Mouse (Mus musculus) layer of hippocampus, adult 11-12 months (tissue): ENCODE results near the gene Zswim2.
"Not testable (repeated sequence)": the region's sequence is repeated elsewhere in the genome, so short reads cannot be mapped to it uniquely, and the experiment has no call there.

ENCODE experiments used
- DNase-seq: peaks from one replicate; pipeline ENCODE4 v3.0.0; 2022; ENCODE audit warnings: low spot score

Gene Zswim2

DNA sequence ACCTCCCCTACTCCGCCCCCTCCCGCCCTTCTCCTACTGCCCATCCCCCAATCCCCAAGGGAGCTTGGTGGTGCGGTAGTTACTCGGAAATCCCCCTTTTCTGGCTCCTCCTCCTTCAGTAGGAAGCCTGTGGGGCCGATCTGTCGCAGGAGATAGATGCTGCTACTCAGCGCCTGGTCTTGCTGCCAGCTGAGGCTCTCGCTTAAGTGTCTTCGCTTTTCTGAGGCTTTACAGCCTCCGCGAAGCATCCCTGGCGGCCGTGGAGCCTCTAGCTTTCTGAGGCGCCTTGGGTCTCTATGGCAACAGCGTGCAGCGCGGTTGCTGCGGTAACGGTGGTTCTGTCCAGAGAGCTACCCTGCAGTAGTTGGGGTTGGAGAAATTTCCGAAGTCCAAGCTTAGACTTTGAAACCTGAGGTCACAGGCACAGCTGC lies at the start of gene Zswim2:
Gene Zswim2, minus strand, starts transcription at position 298 of the 431 bp plus-strand sequence.
- DNase-seq = peak; percentile 87

DNA sequence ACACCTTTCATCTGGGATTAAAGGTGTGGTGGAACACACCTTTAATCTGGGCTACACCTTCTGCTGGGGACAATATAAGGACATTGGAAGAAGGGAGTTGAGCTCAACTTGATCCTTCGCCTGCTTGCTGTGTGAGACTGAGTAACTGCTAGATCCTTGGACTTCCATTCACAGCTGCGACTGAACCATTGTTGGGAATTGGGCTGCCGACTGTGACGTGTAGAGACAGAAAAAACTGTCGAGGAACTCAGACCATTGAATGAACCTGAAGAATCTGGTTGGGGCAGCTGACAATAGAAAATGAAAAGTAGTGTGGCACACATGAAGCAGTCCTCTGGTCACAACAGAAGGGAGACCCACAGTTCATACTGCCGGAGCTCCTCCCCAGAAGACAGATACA lies 49.2 kb upstream of the Zswim2 start, which contains the start of gene Gm13691:
Gene Gm13691, plus strand, starts transcription at position 301 of the 400 bp plus-strand sequence.
- DNase-seq = not testable (repeated sequence)

DNA sequence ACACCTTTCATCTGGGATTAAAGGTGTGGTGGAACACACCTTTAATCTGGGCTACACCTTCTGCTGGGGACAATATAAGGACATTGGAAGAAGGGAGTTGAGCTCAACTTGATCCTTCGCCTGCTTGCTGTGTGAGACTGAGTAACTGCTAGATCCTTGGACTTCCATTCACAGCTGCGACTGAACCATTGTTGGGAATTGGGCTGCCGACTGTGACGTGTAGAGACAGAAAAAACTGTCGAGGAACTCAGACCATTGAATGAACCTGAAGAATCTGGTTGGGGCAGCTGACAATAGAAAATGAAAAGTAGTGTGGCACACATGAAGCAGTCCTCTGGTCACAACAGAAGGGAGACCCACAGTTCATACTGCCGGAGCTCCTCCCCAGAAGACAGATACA lies 43.4 kb upstream of the Zswim2 start, which contains the start of gene Gm13697:
Gene Gm13697, plus strand, starts transcription at position 301 of the 400 bp plus-strand sequence.
- DNase-seq = not testable (repeated sequence)

DNA sequence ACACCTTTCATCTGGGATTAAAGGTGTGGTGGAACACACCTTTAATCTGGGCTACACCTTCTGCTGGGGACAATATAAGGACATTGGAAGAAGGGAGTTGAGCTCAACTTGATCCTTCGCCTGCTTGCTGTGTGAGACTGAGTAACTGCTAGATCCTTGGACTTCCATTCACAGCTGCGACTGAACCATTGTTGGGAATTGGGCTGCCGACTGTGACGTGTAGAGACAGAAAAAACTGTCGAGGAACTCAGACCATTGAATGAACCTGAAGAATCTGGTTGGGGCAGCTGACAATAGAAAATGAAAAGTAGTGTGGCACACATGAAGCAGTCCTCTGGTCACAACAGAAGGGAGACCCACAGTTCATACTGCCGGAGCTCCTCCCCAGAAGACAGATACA lies 37.6 kb upstream of the Zswim2 start, which contains the start of gene Gm13694:
Gene Gm13694, plus strand, starts transcription at position 301 of the 400 bp plus-strand sequence.
- DNase-seq = not testable (repeated sequence)

DNA sequence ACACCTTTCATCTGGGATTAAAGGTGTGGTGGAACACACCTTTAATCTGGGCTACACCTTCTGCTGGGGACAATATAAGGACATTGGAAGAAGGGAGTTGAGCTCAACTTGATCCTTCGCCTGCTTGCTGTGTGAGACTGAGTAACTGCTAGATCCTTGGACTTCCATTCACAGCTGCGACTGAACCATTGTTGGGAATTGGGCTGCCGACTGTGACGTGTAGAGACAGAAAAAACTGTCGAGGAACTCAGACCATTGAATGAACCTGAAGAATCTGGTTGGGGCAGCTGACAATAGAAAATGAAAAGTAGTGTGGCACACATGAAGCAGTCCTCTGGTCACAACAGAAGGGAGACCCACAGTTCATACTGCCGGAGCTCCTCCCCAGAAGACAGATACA lies 31.8 kb upstream of the Zswim2 start, which contains the start of gene Gm13696:
Gene Gm13696, plus strand, starts transcription at position 301 of the 400 bp plus-strand sequence.
- DNase-seq = not testable (repeated sequence)

DNA sequence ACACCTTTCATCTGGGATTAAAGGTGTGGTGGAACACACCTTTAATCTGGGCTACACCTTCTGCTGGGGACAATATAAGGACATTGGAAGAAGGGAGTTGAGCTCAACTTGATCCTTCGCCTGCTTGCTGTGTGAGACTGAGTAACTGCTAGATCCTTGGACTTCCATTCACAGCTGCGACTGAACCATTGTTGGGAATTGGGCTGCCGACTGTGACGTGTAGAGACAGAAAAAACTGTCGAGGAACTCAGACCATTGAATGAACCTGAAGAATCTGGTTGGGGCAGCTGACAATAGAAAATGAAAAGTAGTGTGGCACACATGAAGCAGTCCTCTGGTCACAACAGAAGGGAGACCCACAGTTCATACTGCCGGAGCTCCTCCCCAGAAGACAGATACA lies 26.0 kb upstream of the Zswim2 start, which contains the start of gene Gm13695:
Gene Gm13695, plus strand, starts transcription at position 301 of the 400 bp plus-strand sequence.
- not testable (repeated sequence) for DNase-seq

DNA sequence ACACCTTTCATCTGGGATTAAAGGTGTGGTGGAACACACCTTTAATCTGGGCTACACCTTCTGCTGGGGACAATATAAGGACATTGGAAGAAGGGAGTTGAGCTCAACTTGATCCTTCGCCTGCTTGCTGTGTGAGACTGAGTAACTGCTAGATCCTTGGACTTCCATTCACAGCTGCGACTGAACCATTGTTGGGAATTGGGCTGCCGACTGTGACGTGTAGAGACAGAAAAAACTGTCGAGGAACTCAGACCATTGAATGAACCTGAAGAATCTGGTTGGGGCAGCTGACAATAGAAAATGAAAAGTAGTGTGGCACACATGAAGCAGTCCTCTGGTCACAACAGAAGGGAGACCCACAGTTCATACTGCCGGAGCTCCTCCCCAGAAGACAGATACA lies 20.2 kb upstream of the Zswim2 start, which contains the start of gene Gm13693:
Gene Gm13693, plus strand, starts transcription at position 301 of the 400 bp plus-strand sequence.
- DNase-seq = not testable (repeated sequence)

DNA sequence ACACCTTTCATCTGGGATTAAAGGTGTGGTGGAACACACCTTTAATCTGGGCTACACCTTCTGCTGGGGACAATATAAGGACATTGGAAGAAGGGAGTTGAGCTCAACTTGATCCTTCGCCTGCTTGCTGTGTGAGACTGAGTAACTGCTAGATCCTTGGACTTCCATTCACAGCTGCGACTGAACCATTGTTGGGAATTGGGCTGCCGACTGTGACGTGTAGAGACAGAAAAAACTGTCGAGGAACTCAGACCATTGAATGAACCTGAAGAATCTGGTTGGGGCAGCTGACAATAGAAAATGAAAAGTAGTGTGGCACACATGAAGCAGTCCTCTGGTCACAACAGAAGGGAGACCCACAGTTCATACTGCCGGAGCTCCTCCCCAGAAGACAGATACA lies 14.4 kb upstream of the Zswim2 start, which contains the start of gene Gm13698:
Gene Gm13698, plus strand, starts transcription at position 301 of the 400 bp plus-strand sequence.
- not testable (repeated sequence) for DNase-seq

DNA sequence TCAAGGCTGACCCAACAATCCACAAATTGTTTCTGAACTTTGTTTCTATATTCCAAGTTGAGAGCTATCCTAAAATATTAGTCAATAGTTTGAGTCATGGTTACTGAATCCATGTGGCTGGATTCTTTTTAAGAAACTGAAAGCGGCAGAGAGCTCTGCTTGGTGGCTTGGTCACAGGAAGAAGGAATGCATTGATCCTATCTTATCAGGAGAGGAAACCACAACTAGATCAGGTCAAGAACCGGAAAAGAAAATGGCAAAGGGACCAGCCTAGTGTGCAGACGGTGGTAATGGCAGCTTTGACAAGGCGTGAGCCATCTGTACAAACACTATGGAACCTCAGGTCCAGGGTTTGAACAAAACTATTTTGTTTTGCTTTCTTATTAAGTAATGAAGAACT lies 764 bp upstream of the Zswim2 start:
- DNase-seq = no peak

DNA sequence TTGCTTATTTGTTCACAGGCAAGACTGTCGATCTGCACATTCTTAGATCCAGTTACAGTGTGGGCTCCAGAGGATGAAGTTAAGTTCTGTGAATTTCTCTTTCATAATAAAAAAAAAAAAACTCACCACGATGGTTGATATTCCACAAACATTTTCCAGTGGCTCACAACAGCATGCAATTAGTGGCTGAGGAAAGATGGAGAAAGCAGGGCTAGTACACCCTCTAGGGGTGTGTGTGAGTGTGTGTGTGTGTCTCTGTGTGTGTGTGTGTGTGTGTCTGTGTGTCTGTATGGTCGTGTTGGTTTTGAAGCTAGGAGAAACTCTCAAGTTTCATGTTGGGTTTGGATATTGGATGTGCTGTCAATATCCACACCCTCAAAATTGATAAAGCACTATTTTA lies 350 bp upstream of the Zswim2 start:
- DNase-seq = no peak

DNA sequence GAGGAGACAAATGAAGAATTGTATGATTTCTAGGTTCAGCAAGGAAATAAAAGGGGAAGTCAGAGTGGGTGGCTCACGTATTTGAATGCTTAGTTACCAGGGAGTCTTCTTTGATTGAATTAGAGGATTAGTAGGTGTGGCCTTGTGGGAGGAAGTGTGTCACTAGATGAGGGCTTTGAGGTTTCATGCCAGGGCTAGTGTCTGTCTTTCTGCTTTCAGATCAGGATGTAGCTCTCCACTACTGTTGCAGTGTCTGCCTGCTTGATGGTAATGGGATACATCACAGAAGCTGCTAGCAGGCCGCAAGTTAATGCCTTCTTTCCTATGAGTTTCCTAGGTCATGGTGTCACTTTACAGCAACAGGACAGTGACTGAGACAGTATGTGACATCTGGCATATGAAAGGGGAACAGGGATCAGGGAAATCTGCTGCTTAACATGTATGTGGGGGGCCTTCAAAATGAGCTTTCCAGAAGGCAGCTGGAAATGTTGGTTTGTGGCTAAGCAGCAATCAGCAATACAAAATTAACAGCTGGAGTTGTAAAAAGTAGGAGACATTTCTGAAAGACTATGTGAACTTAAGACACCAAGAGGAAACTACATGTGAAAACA lies 11.4 kb downstream of the Zswim2 start:
- no peak for DNase-seq

DNA sequence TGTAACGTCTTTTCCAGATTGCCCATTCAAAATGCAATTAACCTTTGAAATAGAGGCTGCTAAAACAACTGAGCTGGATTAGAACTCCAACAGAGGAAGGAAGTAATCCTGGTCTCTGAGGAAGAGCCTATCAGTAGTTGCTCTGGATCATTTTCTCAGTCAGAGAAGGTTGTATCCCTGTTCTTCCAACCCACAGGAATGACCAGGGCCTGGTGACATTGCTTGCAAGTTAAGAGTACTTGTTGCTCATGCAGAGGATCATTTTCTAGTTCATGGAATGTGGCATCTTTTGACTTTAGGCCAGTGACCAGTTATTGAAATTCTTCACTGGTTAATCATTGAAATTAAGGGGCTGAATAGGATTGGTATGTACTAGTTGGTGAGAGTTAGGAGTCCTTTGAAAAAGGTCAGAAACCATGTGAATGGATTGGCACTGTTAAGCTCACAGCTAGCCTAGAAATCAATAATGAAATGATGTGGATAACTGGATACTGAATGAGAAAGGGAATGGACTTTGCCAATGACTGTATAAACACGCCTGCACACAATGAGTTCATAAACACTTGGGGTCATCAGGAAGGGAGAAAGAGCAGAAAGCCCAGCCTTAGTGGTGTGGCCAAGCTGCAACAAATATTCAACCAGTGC lies 39.0 kb downstream of the Zswim2 start:
- no peak for DNase-seq

DNA sequence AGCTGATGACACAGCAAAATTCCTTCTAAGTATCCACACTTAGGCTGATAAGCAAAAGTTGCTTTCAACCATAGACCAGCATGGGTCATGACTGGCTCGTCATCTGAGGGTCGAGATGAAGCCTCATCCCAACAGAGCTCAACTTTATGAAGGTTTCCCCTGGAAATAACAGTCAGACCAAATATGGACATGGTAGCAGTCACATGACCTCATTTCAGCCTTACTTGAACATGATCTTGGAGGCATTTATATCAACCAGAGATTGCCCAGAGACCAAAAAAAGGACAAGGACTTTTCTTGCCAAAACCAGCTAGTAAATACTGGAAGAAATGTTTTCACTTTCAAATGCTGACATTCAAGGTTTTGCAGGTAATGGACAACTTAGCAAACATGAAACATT lies 47.3 kb downstream of the Zswim2 start:
- no peak for DNase-seq

DNA sequence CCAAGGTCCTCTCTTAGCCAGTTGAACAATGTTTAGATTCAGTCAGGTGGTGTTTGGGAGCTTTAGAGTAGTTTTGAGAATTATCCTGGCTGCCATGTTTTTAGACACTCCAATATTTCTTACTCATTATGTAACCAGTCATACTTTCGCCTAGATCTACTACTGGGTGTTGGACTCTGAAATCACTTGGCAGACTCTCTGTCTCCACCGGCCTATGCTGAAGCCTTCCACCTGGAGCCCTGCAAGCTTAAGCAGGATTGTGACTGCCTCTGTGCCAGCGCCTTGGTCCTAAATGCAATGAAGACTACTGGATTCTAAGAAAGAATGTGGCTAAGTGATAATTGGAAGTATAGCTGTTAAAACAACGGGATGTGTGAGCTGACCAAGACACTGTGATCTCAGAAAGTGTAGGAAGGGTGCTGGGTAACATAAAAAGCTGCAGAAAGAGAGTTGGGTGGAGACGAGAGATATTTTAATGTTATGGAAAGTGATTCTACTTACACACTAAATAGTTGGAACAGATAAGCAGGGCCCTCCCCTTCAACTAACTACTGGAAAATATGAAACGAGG lies 57.1 kb downstream of the Zswim2 start:
- no peak for DNase-seq
